Mouse (Mus musculus) R1 (cell line): ENCODE data around the gene Dnajc5.

Experiments
- DNase-seq: peaks from one replicate; pipeline ENCODE4 v3.0.0-alpha.2; 2018; ENCODE audit warnings: low read depth, low spot score

Gene Dnajc5

DNA sequence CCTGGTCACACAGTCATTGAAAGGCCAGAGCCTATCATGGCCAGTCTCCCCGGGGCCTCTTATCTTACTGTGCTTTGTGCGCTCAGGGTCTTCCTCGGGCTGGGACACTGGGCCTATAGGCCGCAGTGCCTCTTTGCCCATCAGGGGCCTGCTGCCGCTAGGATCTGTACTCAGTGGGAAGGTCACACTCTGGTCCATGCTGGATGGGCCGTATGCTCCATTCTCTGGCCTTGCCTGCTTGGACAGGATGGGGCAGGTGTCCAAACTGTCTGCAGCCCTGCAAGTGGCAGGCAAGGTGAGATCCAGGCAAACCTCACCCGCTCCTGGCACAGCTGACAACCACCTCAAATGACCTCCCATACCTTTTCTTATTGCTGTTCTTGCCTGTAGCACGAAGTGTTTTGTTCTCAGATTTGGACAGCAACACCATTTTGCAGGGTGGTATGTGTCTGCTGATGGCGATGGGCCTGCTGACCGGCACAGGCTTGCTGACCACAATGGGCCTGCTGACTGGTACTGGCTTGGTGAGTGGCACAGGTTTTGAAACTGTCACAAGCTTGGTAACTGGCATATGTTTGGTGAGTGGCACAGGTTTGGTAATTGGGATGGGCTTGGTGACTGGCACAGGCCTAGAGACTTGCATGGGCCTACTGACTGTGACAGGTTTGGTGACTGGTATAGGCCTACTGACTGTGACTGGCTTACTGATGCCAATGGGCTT, 68.9 kb downstream of the Dnajc5 start:
- DNase-seq = no peak

DNA sequence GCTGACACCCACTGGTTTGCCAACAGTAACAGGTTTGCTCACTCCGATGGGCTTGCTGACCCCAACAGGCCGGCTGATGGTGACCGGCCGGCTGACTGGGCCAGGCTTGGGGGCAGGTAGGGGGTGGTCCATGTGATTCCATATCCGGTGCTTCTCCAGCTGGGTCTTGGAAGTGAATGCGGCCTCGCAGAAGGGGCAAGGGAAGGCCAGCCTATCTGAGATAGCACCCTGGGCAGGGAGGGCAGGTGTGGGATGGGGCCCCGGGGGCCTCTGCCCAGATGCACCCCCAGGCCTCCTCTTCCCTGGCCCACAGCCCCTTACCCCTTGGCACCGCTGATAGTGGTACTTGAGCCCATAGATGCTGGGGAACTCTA, 69.4 kb downstream of the Dnajc5 start:
- no peak for DNase-seq

DNA sequence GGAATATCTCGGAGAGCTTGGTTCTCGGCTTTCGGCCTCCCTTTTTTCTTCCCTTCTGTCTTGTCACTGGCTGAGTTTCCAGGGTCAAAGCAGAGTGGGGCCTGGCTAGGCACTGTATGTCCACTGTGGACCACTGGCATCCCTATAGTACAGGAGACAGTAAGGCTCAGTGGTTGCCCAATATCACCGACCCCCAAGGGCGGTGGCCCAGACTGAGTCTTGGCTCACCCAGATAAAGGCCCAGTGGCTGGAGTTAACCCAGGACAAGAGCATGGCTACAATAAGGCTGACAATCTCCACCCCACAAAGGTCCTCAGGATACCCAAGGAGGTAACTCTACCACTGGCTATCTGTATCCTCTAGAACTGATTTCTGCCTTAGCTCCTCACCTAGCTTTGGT, 70.2 kb downstream of the Dnajc5 start:
- no peak for DNase-seq

DNA sequence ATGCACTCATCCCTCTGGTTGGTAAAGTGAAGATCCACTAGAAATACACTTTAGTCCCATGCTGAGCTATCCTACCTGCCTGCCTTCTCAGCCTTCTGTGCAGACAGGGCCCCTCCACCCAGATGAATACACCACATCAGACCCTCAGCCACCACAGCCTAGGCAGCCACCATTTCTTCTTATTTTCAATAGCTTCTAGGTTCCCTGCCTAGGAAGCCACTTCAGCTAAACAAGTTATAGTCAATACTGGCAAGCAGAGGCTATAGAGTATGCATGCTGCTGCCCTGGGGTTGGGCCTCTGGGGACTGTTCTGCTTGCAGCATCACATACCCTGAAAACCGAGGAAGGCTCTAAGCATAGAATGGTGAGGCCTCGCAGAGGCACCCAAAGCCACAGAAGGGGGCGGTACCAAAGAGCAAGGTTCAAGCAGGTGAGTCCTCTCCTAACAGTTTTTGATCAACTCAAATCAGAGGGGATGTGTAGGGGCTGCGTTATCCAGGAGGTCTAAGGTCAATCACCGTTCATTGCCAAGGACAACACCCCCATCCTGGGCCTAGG, 71.3 kb downstream of the Dnajc5 start, which contains the start of gene Prpf6:
TSS of gene Prpf6 (plus strand) at position 341 of the 558 bp plus-strand sequence.
- DNase-seq = peak; percentile 42

DNA sequence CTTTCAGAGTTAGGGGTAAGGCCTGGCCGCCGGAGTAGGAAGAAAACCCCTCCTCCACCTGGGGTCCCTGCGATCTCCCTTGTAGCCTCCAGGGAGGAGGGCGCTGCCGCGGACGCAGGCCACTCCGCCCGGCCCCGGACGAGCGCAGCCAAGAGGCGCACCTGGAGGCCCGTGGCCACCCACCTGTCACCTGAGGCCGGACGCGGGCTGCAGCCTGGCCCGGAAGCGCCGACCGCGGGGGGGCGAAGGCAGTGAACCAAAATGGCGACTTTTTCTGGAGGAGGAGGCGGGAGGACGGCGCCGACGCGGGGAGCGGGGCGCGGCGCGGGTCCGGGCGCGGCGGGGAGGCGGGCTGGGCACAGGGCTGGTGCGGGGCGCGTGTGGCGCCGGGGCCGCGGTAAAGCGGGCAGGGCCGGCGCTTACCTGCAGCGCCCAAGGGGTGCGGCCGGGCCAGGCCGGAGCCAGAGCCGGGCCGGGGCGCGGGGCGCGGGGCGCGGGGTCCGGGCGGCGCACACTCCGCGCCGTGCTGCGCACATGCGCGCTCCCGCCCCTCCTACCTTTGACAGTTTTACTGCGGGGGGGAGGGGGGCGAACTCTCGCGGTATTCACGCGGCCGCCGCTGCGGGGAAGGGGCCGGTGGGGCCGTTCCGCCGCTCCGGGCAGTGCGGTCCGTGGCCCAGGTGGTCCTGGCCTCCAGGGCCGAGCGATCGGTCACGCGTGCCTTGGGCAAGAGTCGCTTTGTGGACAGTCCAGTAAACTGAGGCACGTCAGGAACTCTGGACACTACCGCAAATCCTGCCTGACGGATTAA, 72.2 kb downstream of the Dnajc5 start, which contains the start of gene Zfp512b:
TSS of gene Zfp512b (minus strand) at position 573 of the 811 bp plus-strand sequence.
- DNase-seq = peak; percentile 83

DNA sequence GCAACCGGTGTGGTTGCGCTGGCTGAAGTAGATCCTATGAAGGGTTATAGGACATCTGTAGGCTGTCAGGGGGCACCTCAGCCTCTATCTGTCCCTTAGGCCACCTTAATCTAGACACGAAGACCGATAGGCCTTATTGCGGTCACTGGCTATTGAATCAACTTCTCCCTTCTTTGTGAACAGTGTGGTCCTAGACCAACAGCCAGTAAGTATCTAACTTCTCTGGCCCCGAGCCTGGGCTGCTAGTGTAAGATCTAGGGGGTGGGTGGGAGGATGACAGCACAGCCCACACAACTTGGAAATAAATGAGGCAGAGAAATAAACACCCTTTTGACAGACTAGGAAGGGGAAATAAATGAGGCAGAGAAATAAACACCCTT, 72.7 kb downstream of the Dnajc5 start:
- no peak for DNase-seq

DNA sequence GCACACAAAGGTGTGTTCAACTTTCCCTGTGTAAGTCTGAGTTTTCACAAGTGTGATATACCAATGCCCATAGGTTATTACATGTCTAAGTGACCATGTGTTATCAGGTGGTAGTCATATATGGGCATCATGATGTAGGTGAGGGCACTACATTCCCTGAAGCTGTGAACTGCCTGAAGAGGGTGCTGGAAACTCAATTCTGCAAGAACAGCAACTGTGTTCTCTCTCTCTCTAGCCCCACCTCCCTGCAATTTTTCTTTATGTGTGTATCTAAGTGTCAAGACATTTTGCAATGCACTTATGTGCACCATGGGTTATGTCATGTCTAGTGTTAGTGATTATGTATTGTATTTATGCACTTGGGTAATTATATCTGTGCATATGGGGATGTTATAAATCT, 73.7 kb downstream of the Dnajc5 start:
- no peak for DNase-seq

DNA sequence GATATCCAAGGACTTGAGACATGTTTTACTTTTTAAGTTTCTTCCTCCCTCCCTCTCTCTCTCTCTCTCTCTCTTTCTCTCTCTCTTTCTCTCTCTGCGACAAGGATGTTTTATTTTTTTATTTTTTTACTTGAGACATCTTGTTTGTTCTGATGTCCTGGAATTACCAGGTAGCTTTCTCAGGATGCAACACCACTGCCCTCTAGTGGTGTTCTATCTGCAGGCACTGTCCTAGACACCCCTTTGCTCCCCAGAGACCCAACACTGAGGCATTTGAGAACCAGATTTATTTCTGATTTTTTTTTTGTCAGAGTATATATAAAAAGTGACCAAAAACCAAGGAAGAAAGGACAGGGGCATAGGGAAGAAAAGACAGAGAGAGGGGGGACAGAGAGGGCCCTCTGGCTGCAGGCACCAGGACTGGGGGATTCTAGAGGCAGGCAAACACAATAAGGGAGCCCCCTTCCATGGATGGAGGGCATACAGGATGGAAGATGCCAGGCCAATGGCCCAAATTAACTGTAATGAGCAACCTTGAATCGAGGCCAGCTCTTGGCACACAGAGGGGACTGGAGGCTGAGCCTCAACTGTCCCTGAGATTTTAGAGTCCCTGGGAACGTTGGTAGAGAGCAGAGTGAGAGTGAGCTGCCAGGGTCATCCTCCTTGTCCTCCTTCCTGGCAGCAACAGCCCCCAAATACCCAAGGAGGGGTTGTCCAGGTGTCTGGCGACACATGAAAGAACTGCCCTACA, 74.8 kb downstream of the Dnajc5 start:
- DNase-seq = peak; percentile 54

DNA sequence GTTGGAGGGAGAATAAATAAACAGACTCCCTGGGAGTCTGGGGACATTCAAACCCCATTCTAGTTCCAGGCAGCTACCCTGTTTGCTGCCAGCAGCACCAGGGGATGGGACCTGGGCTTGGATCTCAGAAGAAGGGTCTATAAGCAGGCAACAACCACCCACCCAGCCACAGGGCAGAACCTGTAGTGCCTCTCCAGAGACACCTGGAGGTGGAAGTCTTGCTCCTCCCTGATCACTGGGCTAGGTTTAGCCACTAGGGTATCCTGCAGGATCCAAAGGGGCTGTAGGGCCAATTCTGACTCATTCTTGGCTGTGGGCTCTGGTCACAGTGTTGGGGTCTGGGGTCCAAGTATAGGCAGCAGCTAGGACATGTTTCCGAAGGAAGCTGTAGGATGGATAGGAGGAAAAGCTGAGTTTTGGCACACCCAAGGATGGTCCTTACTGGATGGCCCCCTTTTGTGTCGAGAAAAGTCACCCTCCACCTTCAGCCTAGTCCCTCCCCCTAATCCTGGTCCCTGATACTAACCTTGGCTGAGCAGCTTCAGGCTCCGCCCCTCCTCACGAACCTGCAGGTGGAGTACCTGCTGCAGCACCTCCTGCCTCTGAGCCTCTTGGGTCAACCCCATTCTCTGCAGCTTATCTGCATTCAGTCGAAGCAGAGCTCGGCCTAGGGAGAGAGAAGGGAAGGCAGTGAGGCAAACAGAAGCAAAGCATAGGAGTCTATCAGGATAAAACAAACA, 76.1 kb downstream of the Dnajc5 start:
- DNase-seq = no peak

DNA sequence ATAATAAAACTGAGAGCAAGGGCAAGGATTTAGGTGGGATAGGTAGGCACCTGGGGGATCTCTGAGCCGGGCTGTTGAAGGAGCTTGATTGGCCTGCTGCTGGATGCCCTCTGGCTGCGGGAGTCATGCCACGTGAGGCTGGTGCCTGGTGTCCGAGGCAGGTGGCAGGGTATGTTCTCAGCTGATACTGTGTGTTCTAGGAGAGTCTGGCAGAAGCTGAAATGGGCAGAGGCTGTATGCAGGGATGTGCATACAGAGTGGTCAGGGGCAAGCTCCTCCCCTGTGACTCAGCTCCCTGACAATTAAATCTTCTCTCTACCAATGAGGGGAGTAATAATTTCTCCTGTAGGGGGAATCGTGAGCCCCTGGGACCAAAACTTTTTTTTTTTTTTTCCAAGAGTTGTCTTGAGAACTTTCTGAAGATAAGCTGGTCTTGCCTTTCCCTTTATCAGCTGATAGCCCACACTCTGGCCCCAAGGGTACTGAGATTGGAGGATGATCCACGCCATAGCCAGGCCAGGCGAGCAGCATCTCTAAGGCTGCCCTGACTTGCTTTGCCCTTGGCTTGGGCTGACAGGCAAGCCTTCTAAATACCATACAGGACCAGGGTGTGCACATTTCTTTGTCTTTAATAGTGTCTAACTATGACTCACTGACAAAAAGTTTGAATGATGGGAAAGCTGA, 77.2 kb downstream of the Dnajc5 start:
- peak; percentile 71 for DNase-seq

DNA sequence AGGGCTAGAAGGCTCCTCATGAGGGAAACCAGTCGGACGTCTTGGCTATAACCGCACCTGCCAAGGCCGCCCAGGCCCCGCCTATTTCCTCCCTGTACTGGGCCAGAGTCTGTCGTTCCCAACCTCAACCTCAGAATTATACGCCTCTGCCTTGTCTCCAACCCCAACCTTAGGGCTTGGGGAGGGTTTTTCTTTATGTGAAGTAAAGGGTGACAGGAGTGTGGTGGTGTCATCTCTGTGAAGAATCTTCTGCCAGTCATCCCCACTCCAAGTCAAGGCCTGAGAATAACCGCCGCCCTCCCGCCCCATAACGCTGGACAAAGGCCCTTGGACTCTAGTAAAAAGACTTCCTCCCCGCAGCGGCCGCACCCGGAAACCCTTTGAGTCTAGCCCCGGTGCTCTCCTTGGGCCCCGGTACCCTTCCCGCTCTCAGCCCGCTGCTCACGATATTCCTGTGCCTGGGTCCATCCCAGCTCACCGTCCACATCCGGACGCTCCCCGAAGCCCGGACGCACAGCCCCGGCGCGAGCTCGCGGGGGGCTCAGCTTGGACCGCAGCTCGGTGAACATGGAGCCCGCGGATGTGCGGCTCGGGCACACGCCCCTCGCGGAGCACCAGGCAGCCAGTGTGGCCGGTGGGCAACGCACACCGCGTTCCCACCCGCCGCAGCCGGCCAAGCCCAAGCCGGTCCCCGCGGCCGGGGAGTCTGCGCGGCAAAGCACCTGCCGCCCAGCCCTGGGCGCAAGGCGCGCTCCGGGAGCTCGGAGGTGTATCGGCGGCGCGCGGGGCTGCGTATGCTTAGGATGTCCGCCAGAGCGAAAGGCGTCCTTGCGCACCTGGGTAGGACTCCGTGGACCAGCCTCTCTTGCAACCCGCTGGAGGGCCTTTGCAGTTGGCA, 78.4 kb downstream of the Dnajc5 start, which contains the start of gene Samd10:
TSS of gene Samd10 (minus strand) at position 759 of the 898 bp plus-strand sequence.
- DNase-seq = peak; percentile 79

DNA sequence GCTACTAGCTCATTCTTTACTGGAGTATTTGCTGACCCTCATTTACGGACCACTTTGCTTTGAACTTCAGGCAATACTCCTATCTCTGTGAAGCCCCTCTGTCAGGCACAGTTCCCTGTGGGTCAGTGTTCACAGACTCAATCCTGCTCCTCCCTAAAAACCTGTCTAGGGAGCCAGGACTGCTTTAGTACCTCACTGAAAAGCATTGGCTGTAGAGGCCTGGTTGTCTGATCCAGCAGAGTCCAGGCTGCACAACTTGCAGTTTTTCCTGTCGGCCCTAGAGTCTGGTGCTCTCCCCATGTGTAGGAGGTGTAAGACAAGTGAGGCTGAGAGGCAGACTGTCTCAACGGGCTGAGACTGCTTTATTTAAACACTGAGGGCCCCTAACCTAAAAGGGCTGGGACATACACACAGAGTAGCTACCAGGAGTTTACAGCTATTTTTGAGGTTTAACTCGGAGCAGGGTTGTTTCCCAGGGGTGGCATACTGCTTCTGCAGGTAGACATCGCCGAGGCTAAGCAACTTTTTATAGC, 80.0 kb downstream of the Dnajc5 start:
- no peak for DNase-seq

DNA sequence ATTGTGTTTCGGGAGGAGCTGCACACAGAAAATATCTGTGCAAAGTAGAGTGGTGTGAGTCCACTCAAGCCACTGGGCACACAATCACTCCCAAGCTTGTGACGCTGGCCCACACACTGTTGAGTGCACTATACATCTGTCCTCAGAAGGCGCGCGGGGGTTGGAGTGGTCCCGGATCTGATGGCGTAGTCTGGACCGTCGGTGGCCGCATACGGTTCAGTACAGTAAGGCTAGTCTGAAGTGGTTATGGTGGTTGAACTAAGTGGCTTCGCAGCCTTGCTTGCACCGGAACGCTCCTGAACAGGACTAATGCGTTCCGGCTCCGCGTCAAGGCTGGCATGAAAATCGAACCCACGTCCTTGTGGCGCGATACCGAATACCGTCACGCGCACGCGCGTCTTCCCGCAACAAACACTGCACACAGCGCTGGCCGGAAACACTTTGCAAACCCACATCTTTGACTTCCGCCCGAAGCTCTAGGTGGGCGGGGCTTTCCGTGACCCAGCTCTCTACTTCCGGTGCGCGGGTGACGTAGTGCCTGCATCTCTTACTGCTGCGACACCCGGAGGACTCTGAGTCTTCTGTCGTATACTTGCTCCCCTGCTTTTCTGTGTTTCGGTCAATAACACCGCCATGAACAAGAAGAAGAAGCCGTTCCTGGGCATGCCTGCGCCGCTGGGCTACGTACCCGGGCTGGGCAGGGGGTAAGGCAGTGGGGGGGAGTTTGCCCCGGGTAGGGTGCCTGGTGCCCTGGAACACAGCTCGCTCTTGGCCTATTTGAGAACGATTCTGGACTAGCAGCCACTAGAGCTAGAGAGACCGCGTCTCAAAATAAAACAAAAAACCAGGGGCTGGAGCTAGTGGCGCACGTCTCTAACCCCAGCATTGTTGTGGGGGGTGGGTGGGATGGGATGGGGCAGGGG, 80.8 kb downstream of the Dnajc5 start:
- peak; percentile 98 for DNase-seq

DNA sequence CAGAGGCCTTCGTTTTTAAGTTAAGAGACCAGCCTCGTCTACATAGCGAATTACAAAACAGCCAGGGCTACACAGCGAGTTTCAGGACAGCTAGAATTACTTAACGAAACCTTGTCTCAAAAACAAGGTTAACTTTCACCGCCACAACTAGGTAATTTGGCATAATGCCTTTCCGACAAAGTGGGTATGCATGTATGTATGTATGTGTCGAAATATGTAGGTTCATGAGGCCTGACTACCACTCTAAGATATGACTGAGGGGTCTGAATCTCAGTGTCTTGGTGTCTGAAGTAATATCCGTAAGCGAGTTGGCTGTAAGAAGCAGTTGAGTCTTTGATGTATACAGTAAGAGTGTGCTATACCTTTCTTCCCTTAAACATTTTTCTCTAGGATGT, 81.5 kb downstream of the Dnajc5 start:
- DNase-seq = no peak

DNA sequence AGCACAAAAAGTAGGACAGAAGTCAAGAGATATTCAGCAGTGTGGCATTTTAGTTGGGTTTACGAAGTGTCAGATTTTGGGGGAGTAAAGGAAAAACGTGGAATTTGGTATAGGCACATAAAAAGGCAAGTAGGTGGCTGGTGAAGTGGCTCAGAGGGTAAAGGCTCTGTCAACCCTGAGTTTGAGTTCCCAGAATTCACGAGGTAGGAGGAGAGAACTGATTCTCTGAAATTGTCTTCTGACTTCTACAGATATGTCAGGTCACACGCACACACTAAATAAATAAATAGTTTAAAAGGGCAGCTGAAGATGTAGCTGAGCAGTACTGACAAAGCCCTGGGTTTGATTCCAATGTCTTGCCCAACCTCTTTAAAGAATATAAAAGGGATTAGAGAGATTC, 82.1 kb downstream of the Dnajc5 start:
- no peak for DNase-seq
